Mouse (Mus musculus): ENCODE data around the gene Cebpzos. TPM values are rescaled to one million over a fixed set of nuclear protein-coding genes. Genes with fewer than 3 reads are reported as not detected.

Cebpzos gene
- total RNA-seq, 2 experiments from 2014 or later, result 30.0 to 44.4 TPM

- DNase-seq, result no peak
Observed at GRCm38 (mm10) chr17:78937229-78937853, 21.0 kb downstream of the Cebpzos start.

- no peak for DNase-seq
Observed at GRCm38 (mm10) chr17:78938927-78939326, 22.6 kb downstream of the Cebpzos start.

GRCm38 (mm10) chr17:78942579-78942978 lies 26.3 kb downstream of the Cebpzos start:
- DNase-seq, result no peak

DNA sequence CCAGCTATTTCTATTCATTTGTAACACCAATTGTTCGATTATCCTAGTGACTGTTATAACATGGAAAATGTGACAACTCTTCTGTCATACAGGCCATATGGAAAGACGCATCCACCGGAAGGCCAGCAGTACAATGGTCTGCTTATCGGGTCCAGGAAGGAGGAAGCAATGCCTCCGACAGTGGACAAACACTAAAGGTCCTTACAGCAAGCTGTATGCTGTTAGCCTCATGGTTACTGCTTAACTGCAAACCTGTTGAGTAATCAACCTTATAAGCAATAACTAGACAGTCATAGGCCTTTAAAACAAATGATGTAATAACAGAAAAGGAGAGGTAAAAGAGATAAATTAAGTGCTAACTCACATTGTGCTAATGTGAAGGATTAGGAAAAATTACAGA lies 34.9 kb downstream of the Cebpzos start:
- no peak for DNase-seq

DNA sequence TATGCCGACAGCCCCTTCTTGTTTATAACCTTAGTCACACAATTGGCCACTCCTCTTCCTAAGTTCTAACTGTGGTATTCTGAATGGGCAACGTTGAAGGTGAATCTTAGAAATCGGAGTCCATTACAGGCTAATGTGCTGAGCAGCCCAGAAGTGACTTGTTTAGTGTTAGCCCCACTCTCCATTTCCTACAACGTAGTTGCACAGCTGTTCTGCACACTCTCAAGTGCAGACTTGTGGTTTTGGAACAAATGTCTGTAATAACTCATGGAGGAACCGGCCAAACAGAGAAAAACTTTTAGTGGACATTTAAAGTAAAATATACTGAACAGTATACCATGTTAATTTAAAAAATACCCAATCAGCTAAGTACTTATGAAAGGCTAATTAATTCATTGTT lies 35.8 kb downstream of the Cebpzos start:
- no peak for DNase-seq

DNA sequence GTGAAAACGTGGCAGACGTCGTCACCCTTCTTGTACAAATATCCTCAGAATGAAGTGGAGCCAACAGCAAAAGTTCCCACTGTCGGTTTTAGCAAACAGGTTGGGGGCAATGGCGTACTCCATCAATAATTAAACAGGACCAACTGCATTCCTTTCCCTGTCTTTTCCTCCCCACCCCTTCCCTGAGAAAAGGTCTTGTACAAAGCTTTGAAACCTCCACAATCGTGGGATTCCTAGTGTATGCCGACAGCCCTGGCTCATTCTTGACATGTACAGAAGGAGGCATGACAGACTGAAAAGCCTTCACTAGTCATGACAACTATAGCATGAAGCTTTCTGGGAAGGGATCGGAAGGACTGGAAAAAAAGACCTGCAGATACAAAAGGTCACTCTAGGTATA lies 36.9 kb downstream of the Cebpzos start:
- DNase-seq, result no peak

GRCm38 (mm10) chr17:78959473-78959872 lies 43.2 kb downstream of the Cebpzos start:
- DNase-seq, result no peak

DNA sequence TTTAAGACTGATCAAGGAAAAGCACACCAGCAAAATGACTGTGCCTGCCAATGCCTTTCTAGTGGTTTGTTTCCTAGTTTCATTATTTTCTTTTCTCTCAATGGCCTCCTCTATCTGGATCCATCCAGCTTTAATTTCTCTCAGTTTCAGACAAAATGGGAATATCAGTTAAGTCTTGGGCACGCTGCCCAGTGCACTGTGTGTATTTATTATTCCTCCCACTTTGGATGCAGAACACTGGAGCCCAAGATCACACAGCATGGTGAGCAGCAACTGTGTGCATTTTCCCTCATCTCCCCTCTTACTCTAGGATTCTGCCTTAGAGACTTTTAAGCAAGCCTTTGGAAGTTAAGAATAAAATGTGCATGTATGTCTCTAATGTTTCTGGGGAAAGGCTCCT lies 48.1 kb downstream of the Cebpzos start:
- no peak for DNase-seq

DNA sequence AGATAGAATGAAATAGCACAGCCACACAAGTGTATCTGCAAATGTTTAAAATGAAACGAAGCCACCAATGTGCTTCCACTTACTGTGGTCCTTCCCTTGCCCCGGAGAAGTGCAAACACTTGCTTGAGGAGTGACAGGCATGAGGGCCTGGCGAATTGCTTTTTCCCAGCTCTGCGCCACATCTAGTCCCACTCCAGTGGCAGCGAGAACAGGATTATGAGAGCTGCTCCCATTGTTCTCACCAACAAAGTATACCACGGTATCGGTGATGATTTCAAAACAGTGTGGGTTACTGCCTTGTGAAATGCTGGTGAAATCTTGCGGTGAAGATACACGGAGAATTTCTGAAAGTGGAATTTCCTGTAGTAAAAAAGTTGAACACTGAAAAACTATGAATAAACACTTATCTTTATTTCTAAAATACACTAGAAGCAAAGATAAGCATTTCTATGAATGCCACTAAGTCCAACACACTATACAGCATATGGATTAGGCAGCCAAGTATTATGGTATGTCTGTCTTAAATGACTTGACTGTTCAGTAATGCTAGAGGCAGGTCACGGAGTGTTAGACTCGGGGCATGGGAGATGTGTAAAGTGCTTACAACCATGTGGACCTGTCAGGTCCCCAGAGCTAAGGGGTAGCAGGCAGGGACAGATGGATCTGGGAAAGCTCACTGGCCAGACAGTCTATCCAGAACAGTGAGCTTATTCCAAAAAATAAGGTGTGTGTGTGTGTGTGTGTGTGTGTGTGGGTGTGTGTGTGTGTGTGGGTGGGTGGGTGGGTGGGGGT lies 50.0 kb downstream of the Cebpzos start:
- no peak for DNase-seq

GRCm38 (mm10) chr17:78968500-78968899 lies 52.2 kb downstream of the Cebpzos start:
- no peak for DNase-seq

Other genes with a start within 250 kb of the Cebpzos start
- 10 to 100 TPM; 21.7 to 25.9 TPM for gene Strn, start 179.3 kb upstream of the Cebpzos start, total RNA-seq (2021)
- 10 to 100 TPM; 37.3 to 38.3 TPM for gene Heatr5b, start 81.1 kb upstream of the Cebpzos start, total RNA-seq (2021)
- 10 to 100 TPM; 26.5 to 28.3 TPM for gene Gpatch11, start 80.9 kb upstream of the Cebpzos start, total RNA-seq (2021)
- gene Eif2ak2, start 33.9 kb upstream of the Cebpzos start, total RNA-seq (2021), result 10 to 100 TPM; 29.3 to 33.2 TPM
- gene Sult6b1, start 9.5 kb upstream of the Cebpzos start, total RNA-seq (2021), result not detected
- 10 to 100 TPM; 45.6 to 51.1 TPM for gene Cebpz, start 20.6 kb downstream of the Cebpzos start, total RNA-seq (2021)
- gene Ndufaf7, start 20.6 kb downstream of the Cebpzos start, total RNA-seq (2021), result 10 to 100 TPM; 37.0 to 44.1 TPM
- gene Prkd3, start 104.3 kb downstream of the Cebpzos start, total RNA-seq (2021), result 10 to 100 TPM; 26.0 to 32.2 TPM
- 1 to 10 TPM; 8.1 to 8.2 TPM for gene Qpct, start 135.4 kb downstream of the Cebpzos start, total RNA-seq (2021)